Mouse (Mus musculus): ENCODE data around the gene Il21. TPM values are rescaled to one million over a fixed set of nuclear protein-coding genes. Genes with fewer than 3 reads are reported as not detected.

Il21 gene
- total RNA-seq, 1 experiment from 2014 or later, result 0.23 TPM

- no peak for ATAC-seq (ENCODE audit: extremely low read depth, insufficient number of reproducible peaks, low FRiP score, poor library complexity, severe bottlenecking)
Observed at GRCm38 (mm10) chr3:37202856-37203255, 29.6 kb downstream of the Il21 start.

- no peak for ATAC-seq (ENCODE audit: extremely low read depth, insufficient number of reproducible peaks, low FRiP score, poor library complexity, severe bottlenecking)
Observed at GRCm38 (mm10) chr3:37201122-37201916, 31.1 kb downstream of the Il21 start.

- ATAC-seq (ENCODE audit: extremely low read depth, insufficient number of reproducible peaks, low FRiP score, poor library complexity, severe bottlenecking), result no peak
Observed at GRCm38 (mm10) chr3:37198302-37198701, 34.1 kb downstream of the Il21 start.

GRCm38 (mm10) chr3:37191953-37192352 is 40.5 kb downstream of the Il21 start:
- ATAC-seq (ENCODE audit: extremely low read depth, insufficient number of reproducible peaks, low FRiP score, poor library complexity, severe bottlenecking), result no peak

GRCm38 (mm10) chr3:37185534-37185933 is 46.9 kb downstream of the Il21 start:
- ATAC-seq (ENCODE audit: extremely low read depth, insufficient number of reproducible peaks, low FRiP score, poor library complexity, severe bottlenecking), result no peak

GRCm38 (mm10) chr3:37182415-37183269 is 49.8 kb downstream of the Il21 start:
- no peak for ATAC-seq (ENCODE audit: extremely low read depth, insufficient number of reproducible peaks, low FRiP score, poor library complexity, severe bottlenecking)

GRCm38 (mm10) chr3:37181041-37181440 is 51.4 kb downstream of the Il21 start:
- ATAC-seq (ENCODE audit: extremely low read depth, insufficient number of reproducible peaks, low FRiP score, poor library complexity, severe bottlenecking), result no peak

- ATAC-seq (ENCODE audit: extremely low read depth, insufficient number of reproducible peaks, low FRiP score, poor library complexity, severe bottlenecking), result no peak
Observed at GRCm38 (mm10) chr3:37180039-37180743, 52.2 kb downstream of the Il21 start.

GRCm38 (mm10) chr3:37179472-37179871 is 53.0 kb downstream of the Il21 start:
- ATAC-seq (ENCODE audit: extremely low read depth, insufficient number of reproducible peaks, low FRiP score, poor library complexity, severe bottlenecking), result no peak

- no peak for ATAC-seq (ENCODE audit: extremely low read depth, insufficient number of reproducible peaks, low FRiP score, poor library complexity, severe bottlenecking)
Observed at GRCm38 (mm10) chr3:37174711-37175572, 57.5 kb downstream of the Il21 start.

- ATAC-seq (ENCODE audit: extremely low read depth, insufficient number of reproducible peaks, low FRiP score, poor library complexity, severe bottlenecking), result no peak
Observed at GRCm38 (mm10) chr3:37173285-37173684, 59.2 kb downstream of the Il21 start.

Other genes starting within 250 kb of the Il21 start
- gene Adad1, start 169.1 kb downstream of the Il21 start, total RNA-seq (2017), result not detected in 2 replicates
- not detected in 2 replicates for gene Il2, start 106.7 kb downstream of the Il21 start, total RNA-seq (2017)
- gene Bbs12, start 79.9 kb upstream of the Il21 start, total RNA-seq (2017), result 1.6 and 2.6 TPM in 2 replicates
- gene Cetn4, start 80.1 kb upstream of the Il21 start, total RNA-seq (2017), result 2.8 TPM in 1 of 2 replicates, not detected in the other
- gene Fgf2, start 115.7 kb upstream of the Il21 start, total RNA-seq (2017), result 0.12 and 0.23 TPM in 2 replicates
- gene Spata5, start 187.3 kb upstream of the Il21 start, total RNA-seq (2017), result 41.4 and 57.3 TPM in 2 replicates
- gene Nudt6, start 187.6 kb upstream of the Il21 start, total RNA-seq (2017), result 13.1 and 14.4 TPM in 2 replicates